Mouse (Mus musculus) skeletal muscle tissue, adult 2 months (tissue): ENCODE results near the gene Sar1a.

Source experiments
- DNase-seq: peaks from one replicate; pipeline ENCODE4 v3.0.0-alpha.2; 2012; ENCODE audit warnings: low read depth, low spot score

Sar1a gene

GRCm38 (mm10) chr10:61730171-61730570 is 50.1 kb downstream of the Sar1a start:
- no peak for DNase-seq

- DNase-seq: peak; percentile 36
Observed at GRCm38 (mm10) chr10:61734377-61734776, 54.3 kb downstream of the Sar1a start.

GRCm38 (mm10) chr10:61736671-61737078 is 56.6 kb downstream of the Sar1a start:
- no peak for DNase-seq

GRCm38 (mm10) chr10:61737537-61737936 is 57.4 kb downstream of the Sar1a start:
- DNase-seq: no peak

GRCm38 (mm10) chr10:61738126-61738525 is 58.0 kb downstream of the Sar1a start:
- DNase-seq: no peak

GRCm38 (mm10) chr10:61741306-61741705 is 61.2 kb downstream of the Sar1a start:
- no peak for DNase-seq

- DNase-seq: no peak
Observed at GRCm38 (mm10) chr10:61741873-61742272, 61.8 kb downstream of the Sar1a start.

- no peak for DNase-seq
Observed at GRCm38 (mm10) chr10:61742336-61742735, 62.2 kb downstream of the Sar1a start.
